In genomic region chr6:138006525-138007251, GRCm38 (mm10) we compare ENCODE assay signal across 23 mouse cellular contexts.
DNase-seq lines count a peak whose midpoint lies in the region; ATAC-seq lines count a peak whose summit lies in the region.
"Had no signal": no experiment of that assay in that cellular context is flagged by ENCODE, and none has a peak within 500 bp of the region (broad histone marks: within the 10 kb centered on the region; RNA-seq: fewer than 3 reads in every experiment).

No protein-coding gene starts in this region.

- WGBS in heart, embryonic 12.5 days: 70% methylated on average over 27 of the region's 27 CpGs
- 31% methylated on average over 27 of the region's 27 CpGs for WGBS in kidney, embryonic 16.5 days
- 70% methylated on average over 27 of the region's 27 CpGs for WGBS in forebrain, embryonic 16.5 days

- H3K36me3 ChIP-seq in heart, embryonic 12.5 days: no peaks in the 10 kb centered on the region
- no peaks in the 10 kb centered on the region for H3K36me3 ChIP-seq in kidney, embryonic 16.5 days (ENCODE audit: insufficient read depth, low read length)
- H3K36me3 ChIP-seq in forebrain, embryonic 16.5 days (ENCODE audit: control insufficient read depth, insufficient read depth): no peaks in the 10 kb centered on the region
- H3K36me3 ChIP-seq: embryonic facial prominence, embryonic 12.5 days; liver, embryonic 12.5 days; midbrain, embryonic 15.5 days; neural tube, embryonic 15.5 days had no signal

- H3K9ac ChIP-seq in heart, embryonic 12.5 days: no peak overlapping the region
- no peak overlapping the region for H3K9ac ChIP-seq in kidney, embryonic 16.5 days (replicated peaks; ENCODE audit: low read length)
- H3K9ac ChIP-seq in forebrain, embryonic 16.5 days (replicated peaks; ENCODE audit: low read depth, low read length): no peak overlapping the region
- H3K9ac ChIP-seq: embryonic facial prominence, embryonic 12.5 days; liver, embryonic 12.5 days; midbrain, embryonic 15.5 days; neural tube, embryonic 15.5 days had no signal

- no peak overlapping the region for H3K4me3 ChIP-seq in heart, embryonic 12.5 days
- H3K4me3 ChIP-seq in kidney, embryonic 16.5 days (ENCODE audit: low read length): peak overlapping the region; percentile 32
- no peak overlapping the region for H3K4me3 ChIP-seq in forebrain, embryonic 16.5 days (replicated peaks; ENCODE audit: low read length)
- H3K4me3 ChIP-seq: embryonic facial prominence, embryonic 12.5 days; gastrocnemius, adult 2 months; liver, embryonic 12.5 days; midbrain, embryonic 15.5 days; myocyte; neural tube, embryonic 15.5 days had no signal

- no peaks in the 10 kb centered on the region for H3K27me3 ChIP-seq in heart, embryonic 12.5 days (replicated peaks)
- no peaks in the 10 kb centered on the region for H3K27me3 ChIP-seq in kidney, embryonic 16.5 days (ENCODE audit: insufficient read depth, low read length)
- no peaks in the 10 kb centered on the region for H3K27me3 ChIP-seq in forebrain, embryonic 16.5 days (replicated peaks; ENCODE audit: control insufficient read depth, insufficient read depth, low read length)
- H3K27me3 ChIP-seq: embryonic facial prominence, embryonic 12.5 days; liver, embryonic 12.5 days; midbrain, embryonic 15.5 days; neural tube, embryonic 15.5 days had no signal

- no peaks in the 10 kb centered on the region for H3K4me1 ChIP-seq in heart, embryonic 12.5 days (replicated peaks)
- H3K4me1 ChIP-seq in kidney, embryonic 16.5 days (ENCODE audit: insufficient read depth, low read length): 0 out of 2 replicates have a peak, but pooled peaks cover 9% of the 10 kb centered on the region
- peaks cover 5% of the 10 kb centered on the region; the same call in 1 of the 2 replicates for H3K4me1 ChIP-seq in forebrain, embryonic 16.5 days (replicated peaks; ENCODE audit: control insufficient read depth, insufficient read depth, low read length)
- H3K4me1 ChIP-seq: embryonic facial prominence, embryonic 12.5 days; liver, embryonic 12.5 days; midbrain, embryonic 15.5 days; neural tube, embryonic 15.5 days had no signal

- no peak overlapping the region for H3K27ac ChIP-seq in heart, embryonic 12.5 days (ENCODE audit: poor library complexity, severe bottlenecking)
- H3K27ac ChIP-seq in kidney, embryonic 16.5 days (ENCODE audit: low read length): no peak overlapping the region
- H3K27ac ChIP-seq in forebrain, embryonic 16.5 days (ENCODE audit: low read length): no peak overlapping the region
- H3K27ac ChIP-seq: embryonic facial prominence, embryonic 12.5 days; gastrocnemius, adult 2 months; liver, embryonic 12.5 days; midbrain, embryonic 15.5 days; neural tube, embryonic 15.5 days had no signal

- peak overlapping the region; percentile 34 for H3K4me2 ChIP-seq in heart, embryonic 12.5 days
- peak overlapping the region; percentile 59 for H3K4me2 ChIP-seq in kidney, embryonic 16.5 days (replicated peaks; ENCODE audit: low read depth, low read length)
- no peak overlapping the region for H3K4me2 ChIP-seq in forebrain, embryonic 16.5 days (ENCODE audit: low read length)
- H3K4me2 ChIP-seq: embryonic facial prominence, embryonic 12.5 days; liver, embryonic 12.5 days; midbrain, embryonic 15.5 days; neural tube, embryonic 15.5 days had no signal

- H3K9me3 ChIP-seq in heart, embryonic 12.5 days (replicated peaks): no peaks in the 10 kb centered on the region
- no peaks in the 10 kb centered on the region for H3K9me3 ChIP-seq in kidney, embryonic 16.5 days (ENCODE audit: low read length)
- H3K9me3 ChIP-seq in forebrain, embryonic 16.5 days (ENCODE audit: control insufficient read depth, low read length): no peaks in the 10 kb centered on the region
- H3K9me3 ChIP-seq: embryonic facial prominence, embryonic 12.5 days; midbrain, embryonic 15.5 days; neural tube, embryonic 15.5 days had no signal

- no peak for ATAC-seq in heart, embryonic 12.5 days (ENCODE audit: insufficient number of reproducible peaks, low FRiP score)
- peak; percentile 73 for ATAC-seq in kidney, embryonic 16.5 days (ENCODE audit: low FRiP score, low TSS enrichment)
- peak; percentile 21 for ATAC-seq in forebrain, embryonic 16.5 days
- ATAC-seq: CD4-positive, CD25-positive, alpha-beta regulatory T cell, adult 4 months; hindbrain, embryonic 16.5 days; intestine, embryonic 16.5 days; liver, embryonic 12.5 days; midbrain, embryonic 15.5 days; Patski had no signal

- intact Hi-C loops in heart, postnatal 25 days (cut with DNase I): no loop called here

- DNase-seq in embryo, embryonic 11 days: peak; percentile 9
- DNase-seq in embryo, embryonic 9.5 days (ENCODE audit: extremely low spot score): no peak
- DNase-seq in heart, postnatal 25 days (ENCODE audit: low spot score): no peak
- DNase-seq in kidney, postnatal 25 days: no peak
- DNase-seq in cerebellum, postnatal 25 days: no peak
- DNase-seq: adrenal gland, postnatal 10 days; cerebellum, adult 11 months; cerebellum, postnatal 10 days; gastrocnemius, adult 2 months; kidney, postnatal 4 days; lung, adult 2 months had no signal
